Mouse (Mus musculus) hindbrain, embryonic 11.5 days (tissue): ENCODE measurements around the gene Cacna1d. TPM values are rescaled to one million over a fixed set of nuclear protein-coding genes. Genes with fewer than 3 reads are reported as not detected.

Experiments
- ATAC-seq: fragments of 200-750 bp; cut with Nextera tagmentation; 2 replicates; pipeline ENCODE4 v1.8.0; 2017; ENCODE audit warnings: mild to moderate bottlenecking, moderate TSS enrichment, moderate library complexity; ENCODE audit not compliant: low FRiP score
- DNase-seq: peaks from one replicate; pipeline ENCODE4 v3.0.0-alpha.2; 2015; ENCODE audit warnings: low spot score
- H3K27ac ChIP-seq: fragments of 300-500 bp; sonication (generic); 2 replicates; pipeline ENCODE4 v1.5.1; 2014; ENCODE audit warnings: mild to moderate bottlenecking, low read depth, low read length
- H3K27me3 ChIP-seq: fragments of 300-500 bp; sonication (generic); 2 replicates; pipeline ENCODE4 v1.6.1; 2014; ENCODE audit warnings: mild to moderate bottlenecking, low read length, moderate library complexity, mixed read lengths; ENCODE audit not compliant: control insufficient read depth, insufficient read depth
- H3K36me3 ChIP-seq: fragments of 300-500 bp; sonication (generic); 2 replicates; pipeline ENCODE4 v1.6.1; 2014; ENCODE audit warnings: mild to moderate bottlenecking, low read length, moderate library complexity, mixed read lengths; ENCODE audit not compliant: control insufficient read depth, insufficient read depth
- H3K4me1 ChIP-seq: fragments of 300-500 bp; sonication (generic); replicated peaks from 2 replicates; pipeline ENCODE4 v1.6.1; 2014; ENCODE audit warnings: low read length, mixed read lengths; ENCODE audit not compliant: control insufficient read depth, insufficient read depth
- H3K4me2 ChIP-seq: fragments of 300-500 bp; sonication (generic); replicated peaks from 2 replicates; pipeline ENCODE4 v1.6.1; 2014; ENCODE audit warnings: mild to moderate bottlenecking, low read depth, low read length
- H3K4me3 ChIP-seq: fragments of 300-500 bp; sonication (generic); 2 replicates; pipeline ENCODE4 v1.5.1; 2014; ENCODE audit warnings: low read depth, low read length
- H3K9ac ChIP-seq: fragments of 300-500 bp; sonication (generic); 2 replicates; pipeline ENCODE4 v1.6.1; 2014; ENCODE audit warnings: low read depth, low read length
- H3K9me3 ChIP-seq: fragments of 300-500 bp; sonication (generic); 2 replicates; pipeline ENCODE4 v1.6.1; 2016; ENCODE audit warnings: low read length; ENCODE audit not compliant: control insufficient read depth
- WGBS: fragments of 180-500 bp; shearing (Covaris S2); extraction: QIAGEN DNeasy Blood & Tissue Kit; methylation state at CpG from one replicate; pipeline ENCODE4 v1.1.7; 2014; 5-methylcytosine and 5-hydroxymethylcytosine counted together
- polyA plus RNA-seq: library from polyadenylated mRNA; unstranded; fragments of >200 nt; fragmentation: Nextera tagmentation; extraction: Ambion mirVana; gene quantifications from 2 replicates; pipeline ENCODE4 v1.2.1, GENCODE M21; 2014

Cacna1d gene
- polyA plus RNA-seq, 1 experiment from 2014 or later = 2.9 TPM

GRCm38 (mm10) chr14:30358028-30358427, 133.2 kb downstream of the Cacna1d start:
- Histone ChIP-seq H3K4me2 (no peak overlapping the region), H3K4me1 (no peaks in the 10 kb centered on the region), H3K9ac (no peak overlapping the region), H3K4me3 (no peak overlapping the region), H3K9me3 (no peaks in the 10 kb centered on the region), H3K36me3 (no peaks in the 10 kb centered on the region), H3K27ac (no peak overlapping the region), H3K27me3 (peaks cover 12% of the 10 kb centered on the region; the same call in 1 of the 2 replicates)
- no peak for ATAC-seq
- no peak for DNase-seq
- WGBS = 93% methylated on average over 1 of the region's 1 CpGs

GRCm38 (mm10) chr14:30356456-30356855, 134.8 kb downstream of the Cacna1d start:
- no peak overlapping the region for H3K9ac ChIP-seq
- no peak for ATAC-seq

GRCm38 (mm10) chr14:30354761-30355160, 136.5 kb downstream of the Cacna1d start:
- Histone ChIP-seq H3K27me3 (peaks cover 16% of the 10 kb centered on the region; the same call in 1 of the 2 replicates), H3K9ac (no peak overlapping the region), H3K4me3 (no peak overlapping the region), H3K9me3 (no peaks in the 10 kb centered on the region), H3K4me2 (no peak overlapping the region), H3K36me3 (no peaks in the 10 kb centered on the region), H3K27ac (no peak overlapping the region), H3K4me1 (no peaks in the 10 kb centered on the region)
- ATAC-seq = no peak
- WGBS = 53% methylated on average over 3 of the region's 3 CpGs
- DNase-seq = peak; percentile 10

More at GRCm38 (mm10) chr14:30356456-30356855, 134.8 kb downstream of the Cacna1d start:
- DNase-seq = no peak
- no peaks in the 10 kb centered on the region for H3K4me1 ChIP-seq
- H3K36me3 ChIP-seq = no peaks in the 10 kb centered on the region
- WGBS = 77% methylated on average over 3 of the region's 3 CpGs
- no peak overlapping the region for H3K27ac ChIP-seq
- no peak overlapping the region for H3K4me3 ChIP-seq
- no peaks in the 10 kb centered on the region for H3K9me3 ChIP-seq
- H3K27me3 ChIP-seq = peaks cover 16% of the 10 kb centered on the region; the same call in 1 of the 2 replicates
- no peak overlapping the region for H3K4me2 ChIP-seq

- Histone ChIP-seq H3K4me1 (no peaks in the 10 kb centered on the region), H3K4me3 (peak overlapping the region; percentile 55), H3K9ac (no peak overlapping the region; the same call in 1 of the 2 replicates), H3K27ac (no peak overlapping the region), H3K9me3 (no peaks in the 10 kb centered on the region), H3K27me3 (peaks cover 16% of the 10 kb centered on the region; the same call in 1 of the 2 replicates), H3K36me3 (no peaks in the 10 kb centered on the region), H3K4me2 (peak overlapping the region; percentile 93)
- DNase-seq (no peak), ATAC-seq (peak; percentile 7; the same call in 1 of the 2 replicates)
- WGBS = 2% methylated on average over 8 of the region's 8 CpGs
These were observed 137.2 kb downstream of the Cacna1d start for GRCm38 (mm10) chr14:30354127-30354463.

GRCm38 (mm10) chr14:30353291-30354126, 137.7 kb downstream of the Cacna1d start:
- Histone ChIP-seq H3K36me3 (no peaks in the 10 kb centered on the region), H3K9ac (peak overlapping the region; percentile 68), H3K27ac (no peak overlapping the region), H3K4me3 (peak overlapping the region; percentile 55), H3K27me3 (peaks cover 16% of the 10 kb centered on the region; the same call in 1 of the 2 replicates), H3K4me1 (no peaks in the 10 kb centered on the region), H3K4me2 (peak overlapping the region; percentile 93), H3K9me3 (no peaks in the 10 kb centered on the region)
- DNase-seq (peak; percentile 74), ATAC-seq (peak; percentile 70)
- under 1% methylated on average over 44 of the region's 114 CpGs for WGBS

GRCm38 (mm10) chr14:30352951-30353270, 138.3 kb downstream of the Cacna1d start:
- H3K4me1 ChIP-seq = no peaks in the 10 kb centered on the region
- H3K27ac ChIP-seq = no peak overlapping the region
- H3K4me3 ChIP-seq = peak overlapping the region; percentile 55
- ATAC-seq (no peak), DNase-seq (no peak)
- no peaks in the 10 kb centered on the region for H3K36me3 ChIP-seq
- no peaks in the 10 kb centered on the region for H3K9me3 ChIP-seq
- peak overlapping the region; percentile 93 for H3K4me2 ChIP-seq
- no peak overlapping the region for H3K9ac ChIP-seq
- 3% methylated on average over 10 of the region's 10 CpGs for WGBS
- H3K27me3 ChIP-seq = peaks cover 16% of the 10 kb centered on the region; the same call in 1 of the 2 replicates

- peak; percentile 50 for DNase-seq
- H3K27ac ChIP-seq = no peak overlapping the region
- no peaks in the 10 kb centered on the region for H3K36me3 ChIP-seq
- peak overlapping the region; percentile 93 for H3K4me2 ChIP-seq
- H3K27me3 ChIP-seq = peaks cover 16% of the 10 kb centered on the region; the same call in 1 of the 2 replicates
- 3% methylated on average over 31 of the region's 31 CpGs for WGBS
- no peak overlapping the region for H3K9ac ChIP-seq
- H3K9me3 ChIP-seq = no peaks in the 10 kb centered on the region
- no peak for ATAC-seq
- peak overlapping the region; percentile 55 for H3K4me3 ChIP-seq
- H3K4me1 ChIP-seq = no peaks in the 10 kb centered on the region
These were observed 138.9 kb downstream of the Cacna1d start for GRCm38 (mm10) chr14:30352061-30352950.

GRCm38 (mm10) chr14:30350285-30350684, 141.0 kb downstream of the Cacna1d start:
- H3K27ac ChIP-seq = no peak overlapping the region
- H3K4me3 ChIP-seq = no peak overlapping the region
- ATAC-seq (no peak), DNase-seq (no peak)
- H3K9me3 ChIP-seq = no peaks in the 10 kb centered on the region
- H3K4me2 ChIP-seq = no peak overlapping the region
- no peaks in the 10 kb centered on the region for H3K4me1 ChIP-seq
- H3K9ac ChIP-seq = no peak overlapping the region
- WGBS = 83% methylated on average over 6 of the region's 6 CpGs
- no peaks in the 10 kb centered on the region for H3K36me3 ChIP-seq
- H3K27me3 ChIP-seq = peaks cover 13% of the 10 kb centered on the region; the same call in 1 of the 2 replicates
